Mouse (Mus musculus) heart, postnatal 0 days (tissue): Measurements from ENCODE around the gene Taar6.

Experiments
- CTCF ChIP-seq: IDR thresholded peaks from 2 replicates; pipeline ENCODE4 v1.5.1; 2016; ENCODE audit warnings: antibody characterized with exemption, control low read depth, low read depth
- EP300 ChIP-seq: IDR thresholded peaks from 2 replicates; pipeline ENCODE4 v1.6.1; 2016; ENCODE audit warnings: antibody characterized with exemption, low read depth

- no peak for TF ChIP-seq EP300
- TF ChIP-seq CTCF: no peak
Observed at GRCm38 (mm10) chr10:24006442-24006841, 21.0 kb upstream of the Taar6 start.
